Comparison of ENCODE assay signal across 25 mouse cellular contexts in the genomic region with DNA sequence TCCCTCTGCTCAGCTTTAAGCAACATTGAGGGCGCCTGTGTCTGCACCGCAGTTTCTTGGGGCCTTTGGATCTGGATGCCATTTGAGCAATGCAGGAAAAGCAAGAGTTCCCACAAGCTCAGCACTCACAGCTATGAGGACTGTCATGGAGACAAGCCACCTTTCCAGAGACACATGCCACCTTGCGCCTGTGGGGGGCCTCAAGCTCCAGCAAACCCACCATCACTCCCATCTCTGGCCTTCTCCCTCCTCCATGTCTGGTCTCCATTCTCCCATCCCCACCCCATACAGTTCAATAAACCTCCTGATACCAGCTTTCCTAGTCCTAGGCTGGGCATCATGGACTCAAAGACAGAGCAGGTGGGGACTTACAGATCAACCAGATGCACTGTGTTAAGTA.
DNase-seq lines count a peak whose midpoint lies in the region; ATAC-seq lines count a peak whose summit lies in the region.
"Had no signal": no experiment of that assay in that cellular context is flagged by ENCODE, and none has a peak within 500 bp of the region (broad histone marks: within the 10 kb centered on the region; RNA-seq: fewer than 3 reads in every experiment).

No protein-coding gene starts in this region.

- DNase-seq in heart, adult 11 months, result peak; percentile 73
- DNase-seq in kidney, postnatal 10 days, result peak; percentile 2
- DNase-seq in embryonic facial prominence, embryonic 10.5 days (ENCODE audit: low spot score), result peak; percentile 4
- DNase-seq in limb, embryonic 11.5 days (ENCODE audit: low spot score), result peak; percentile 16
- DNase-seq in urinary bladder, postnatal 36 days (ENCODE audit: low spot score in 2 of 2), result no peak
- DNase-seq: adrenal gland, postnatal 10 days; adrenal gland, postnatal 36 days; B cell, adult 2 months; cerebellum, adult 18-20 months; cerebellum, adult 9-10 months; cerebellum, postnatal 14 days; gastrocnemius, postnatal 10 days; gastrocnemius, postnatal 36 days; heart, postnatal 14 days had no signal

- no peak overlapping the region for H3K4me2 ChIP-seq in heart, embryonic 12.5 days
- H3K4me2 ChIP-seq in kidney, embryonic 15.5 days, result no peak overlapping the region
- no peak overlapping the region for H3K4me2 ChIP-seq in limb, embryonic 11.5 days (ENCODE audit: low read depth, severe bottlenecking)
- H3K4me2 ChIP-seq: embryonic facial prominence, embryonic 12.5 days; embryonic facial prominence, embryonic 15.5 days; forebrain, embryonic 12.5 days; heart, embryonic 13.5 days; hindbrain, embryonic 12.5 days had no signal

- ATAC-seq in heart, embryonic 12.5 days (ENCODE audit: insufficient number of reproducible peaks, low FRiP score), result no peak
- no peak for ATAC-seq in kidney, embryonic 15.5 days (replicated peaks; ENCODE audit: low FRiP score)
- ATAC-seq in limb, embryonic 11.5 days (ENCODE audit: insufficient number of reproducible peaks, low FRiP score, low TSS enrichment, low read depth), result no peak
- ATAC-seq: forebrain, embryonic 16.5 days; hindbrain, embryonic 16.5 days had no signal

- H3K4me1 ChIP-seq in heart, embryonic 12.5 days (replicated peaks), result peaks cover 31% of the 10 kb centered on the region
- peaks cover 53% of the 10 kb centered on the region for H3K4me1 ChIP-seq in kidney, embryonic 15.5 days
- peaks cover 27% of the 10 kb centered on the region for H3K4me1 ChIP-seq in embryonic facial prominence, embryonic 10.5 days
- H3K4me1 ChIP-seq in limb, embryonic 11.5 days (ENCODE audit: control insufficient read depth, insufficient read depth, low read length), result peaks cover 13% of the 10 kb centered on the region
- H3K4me1 ChIP-seq: forebrain, embryonic 12.5 days; hindbrain, embryonic 12.5 days had no signal

- no peaks in the 10 kb centered on the region for H3K9me3 ChIP-seq in heart, embryonic 12.5 days (replicated peaks)
- H3K9me3 ChIP-seq in kidney, embryonic 15.5 days (replicated peaks), result no peaks in the 10 kb centered on the region
- H3K9me3 ChIP-seq in embryonic facial prominence, embryonic 10.5 days, result no peaks in the 10 kb centered on the region
- no peaks in the 10 kb centered on the region for H3K9me3 ChIP-seq in limb, embryonic 11.5 days (ENCODE audit: control insufficient read depth, low read length)
- H3K9me3 ChIP-seq: embryonic facial prominence, embryonic 12.5 days; embryonic facial prominence, embryonic 15.5 days; forebrain, embryonic 12.5 days; heart, embryonic 13.5 days; hindbrain, embryonic 12.5 days had no signal

- H3K36me3 ChIP-seq in heart, embryonic 12.5 days, result no peaks in the 10 kb centered on the region
- no peaks in the 10 kb centered on the region for H3K36me3 ChIP-seq in kidney, embryonic 15.5 days
- no peaks in the 10 kb centered on the region for H3K36me3 ChIP-seq in embryonic facial prominence, embryonic 10.5 days (replicated peaks)
- H3K36me3 ChIP-seq in limb, embryonic 11.5 days (ENCODE audit: control insufficient read depth, insufficient read depth, low read length), result no peaks in the 10 kb centered on the region
- H3K36me3 ChIP-seq: embryonic facial prominence, embryonic 12.5 days; embryonic facial prominence, embryonic 15.5 days; forebrain, embryonic 12.5 days; G1E; heart, embryonic 13.5 days; hindbrain, embryonic 12.5 days had no signal

- no peak overlapping the region for H3K9ac ChIP-seq in heart, embryonic 12.5 days
- H3K9ac ChIP-seq in kidney, embryonic 15.5 days, result no peak overlapping the region
- no peak overlapping the region for H3K9ac ChIP-seq in limb, embryonic 11.5 days (ENCODE audit: low read length)
- H3K9ac ChIP-seq: embryonic facial prominence, embryonic 12.5 days; embryonic facial prominence, embryonic 15.5 days; forebrain, embryonic 12.5 days; heart, embryonic 13.5 days; hindbrain, embryonic 12.5 days had no signal

- 89% methylated on average over 3 of the region's 3 CpGs for WGBS in heart, embryonic 12.5 days
- 91% methylated on average over 3 of the region's 3 CpGs for WGBS in kidney, embryonic 15.5 days
- 92% methylated on average over 3 of the region's 3 CpGs for WGBS in embryonic facial prominence, embryonic 10.5 days
- WGBS in limb, embryonic 11.5 days, result 97% methylated on average over 3 of the region's 3 CpGs

- no peaks in the 10 kb centered on the region for H3K27me3 ChIP-seq in heart, embryonic 12.5 days (replicated peaks)
- H3K27me3 ChIP-seq in kidney, embryonic 15.5 days, result no peaks in the 10 kb centered on the region
- no peaks in the 10 kb centered on the region for H3K27me3 ChIP-seq in embryonic facial prominence, embryonic 10.5 days (replicated peaks; ENCODE audit: low read depth, poor library complexity, severe bottlenecking)
- no peaks in the 10 kb centered on the region for H3K27me3 ChIP-seq in limb, embryonic 11.5 days (ENCODE audit: control insufficient read depth, insufficient read depth, low read length)
- H3K27me3 ChIP-seq: embryonic facial prominence, embryonic 12.5 days; embryonic facial prominence, embryonic 15.5 days; heart, embryonic 13.5 days; hindbrain, embryonic 12.5 days; Patski had no signal

- no peak overlapping the region for H3K4me3 ChIP-seq in heart, embryonic 12.5 days
- no peak overlapping the region for H3K4me3 ChIP-seq in kidney, embryonic 15.5 days (replicated peaks)
- H3K4me3 ChIP-seq in embryonic facial prominence, embryonic 10.5 days, result no peak overlapping the region
- H3K4me3 ChIP-seq in limb, embryonic 11.5 days (ENCODE audit: low read depth, low read length), result no peak overlapping the region
- H3K4me3 ChIP-seq: embryonic facial prominence, embryonic 12.5 days; embryonic facial prominence, embryonic 15.5 days; forebrain, embryonic 12.5 days; heart, embryonic 13.5 days; hindbrain, embryonic 12.5 days had no signal

- H3K27ac ChIP-seq in heart, embryonic 12.5 days (ENCODE audit: poor library complexity, severe bottlenecking), result no peak overlapping the region
- H3K27ac ChIP-seq in kidney, embryonic 15.5 days, result no peak overlapping the region
- H3K27ac ChIP-seq in embryonic facial prominence, embryonic 10.5 days (replicated peaks), result no peak overlapping the region
- H3K27ac ChIP-seq in limb, embryonic 11.5 days (replicated peaks; ENCODE audit: low read depth, low read length), result no peak overlapping the region
- H3K27ac ChIP-seq: embryonic facial prominence, embryonic 12.5 days; embryonic facial prominence, embryonic 15.5 days; forebrain, embryonic 12.5 days; heart, embryonic 13.5 days; hindbrain, embryonic 12.5 days had no signal

Comparison
In these comparisons a context has a peak if more than half of its experiments do, and no peak if none do; other contexts are left out.
1. DNase-seq: peak in heart, adult 11 months (single experiment), kidney, postnatal 10 days (single experiment), embryonic facial prominence, embryonic 10.5 days (single experiment) and limb, embryonic 11.5 days (single experiment); none in urinary bladder, postnatal 36 days (0 of 2).